Mouse (Mus musculus): Measurements from ENCODE around the gene Hao2.

Hao2 gene

DNA sequence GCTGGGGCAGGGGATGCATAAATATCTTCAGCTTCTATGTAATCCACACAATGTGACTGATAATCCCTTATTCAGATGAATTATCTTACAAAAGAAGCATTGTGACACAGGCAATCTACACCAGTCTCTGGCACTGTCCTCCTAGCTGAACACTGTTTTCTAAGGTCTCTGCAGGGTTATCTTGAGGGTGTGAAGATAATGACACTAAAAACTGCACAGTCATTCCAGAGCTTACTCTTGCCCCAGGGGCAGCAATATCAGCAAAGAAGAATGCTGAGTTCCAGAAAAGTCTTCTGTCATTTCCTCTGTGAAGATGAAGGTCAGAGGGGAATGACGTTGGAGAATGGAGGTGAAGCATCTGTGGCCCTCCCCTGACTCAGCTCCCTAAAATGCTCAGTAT is 36.1 kb downstream of the Hao2 start:
- no peak for DNase-seq (ENCODE audit: low spot score)

DNA sequence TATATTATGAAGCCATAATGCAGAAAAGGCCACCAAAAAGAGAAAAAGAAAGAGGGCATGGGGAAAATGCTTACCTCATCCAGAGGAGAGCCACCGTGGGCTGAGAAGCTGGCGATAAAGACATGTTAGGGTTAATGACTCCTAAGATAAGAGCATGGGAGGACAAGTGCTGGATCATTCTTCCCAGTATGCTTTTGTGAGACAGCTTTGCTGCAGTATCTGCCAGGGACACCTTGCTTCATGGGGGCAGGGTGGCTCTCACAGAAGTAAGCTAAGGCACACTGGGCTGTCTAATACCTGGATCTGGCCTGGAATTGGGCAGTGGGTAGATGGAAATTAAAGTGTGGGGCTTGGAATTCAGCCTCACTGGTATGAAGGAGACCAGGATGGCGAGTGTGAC is 37.9 kb downstream of the Hao2 start:
- peak; percentile 9 for DNase-seq (ENCODE audit: low spot score)

DNA sequence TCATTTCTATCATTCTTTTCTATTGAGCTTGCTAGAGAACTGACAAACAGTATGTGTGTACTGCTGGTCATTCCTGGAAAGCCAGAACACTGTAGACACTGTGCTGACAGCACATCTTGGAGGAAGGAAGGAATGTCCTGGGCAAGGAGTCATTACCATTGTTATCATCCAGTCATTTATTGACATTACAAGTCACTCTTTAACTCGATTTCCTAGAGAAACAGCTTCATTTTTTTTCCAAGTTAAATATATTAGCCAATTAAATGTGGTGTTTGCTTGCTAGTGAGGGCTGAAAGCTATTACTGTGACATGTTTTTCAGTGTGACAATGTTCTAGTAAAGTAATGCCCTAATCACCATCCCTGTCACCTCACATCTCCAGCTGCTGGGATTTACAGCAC is 39.4 kb downstream of the Hao2 start:
- DNase-seq (ENCODE audit: low spot score), result no peak

DNA sequence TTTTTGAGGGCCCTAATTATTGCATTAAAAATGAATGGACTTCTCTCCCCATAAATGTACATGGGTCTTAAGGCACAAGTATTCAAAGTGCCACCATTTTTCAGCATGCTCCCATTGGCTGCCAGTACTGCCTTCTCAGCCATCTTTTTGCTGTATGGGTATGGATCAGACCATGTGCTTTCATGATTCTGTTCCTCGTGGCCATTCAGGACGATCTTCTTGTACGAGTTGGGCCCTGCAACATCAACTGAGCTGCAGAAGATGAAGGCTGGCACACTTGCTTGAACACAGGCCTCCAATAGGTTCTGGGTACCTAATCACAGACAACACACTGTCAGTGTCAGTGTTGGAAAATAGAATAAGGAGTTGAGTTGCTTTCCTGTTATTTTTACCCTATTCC is 40.0 kb downstream of the Hao2 start:
- no peak for DNase-seq (ENCODE audit: low spot score)

DNA sequence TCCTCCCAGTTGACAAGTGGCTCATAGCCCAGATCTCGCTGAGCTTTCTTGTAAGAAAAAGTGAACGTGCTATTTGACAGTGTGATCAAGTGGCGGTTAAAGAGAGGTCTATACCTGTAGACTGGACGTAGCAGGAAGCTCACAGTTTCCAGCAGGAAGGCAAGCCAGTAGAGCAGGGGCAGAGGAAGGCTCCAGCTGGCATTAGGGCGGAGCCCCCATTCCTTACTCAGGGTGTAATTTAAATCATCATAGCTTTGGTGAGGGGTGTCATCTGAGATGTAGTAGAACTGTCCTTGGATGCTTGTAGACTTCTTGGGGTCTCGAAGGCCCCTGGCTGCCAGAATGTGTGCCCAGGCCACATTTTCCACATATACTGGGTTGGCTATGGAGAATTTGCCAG is 40.4 kb downstream of the Hao2 start:
- DNase-seq (ENCODE audit: low spot score), result no peak

DNA sequence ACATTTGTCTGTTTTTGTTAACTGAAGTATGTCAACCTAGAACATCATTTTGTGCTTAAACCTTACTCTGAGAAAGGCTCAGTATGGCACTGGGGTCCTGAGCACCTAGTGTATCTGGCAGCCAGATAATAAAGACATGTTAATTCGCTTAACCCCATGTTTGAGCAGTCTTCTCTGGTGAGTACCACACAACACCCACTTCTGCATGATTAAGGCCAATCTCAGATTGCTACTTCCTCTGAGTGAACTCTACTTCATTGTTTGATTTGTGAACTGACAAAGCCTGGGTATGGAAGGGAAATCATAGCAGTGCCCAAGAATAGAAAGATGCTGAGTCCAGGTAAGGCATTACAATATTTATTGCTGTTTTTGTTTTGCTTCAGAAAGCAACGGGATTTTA is 41.2 kb downstream of the Hao2 start:
- DNase-seq (ENCODE audit: low spot score), result no peak

DNA sequence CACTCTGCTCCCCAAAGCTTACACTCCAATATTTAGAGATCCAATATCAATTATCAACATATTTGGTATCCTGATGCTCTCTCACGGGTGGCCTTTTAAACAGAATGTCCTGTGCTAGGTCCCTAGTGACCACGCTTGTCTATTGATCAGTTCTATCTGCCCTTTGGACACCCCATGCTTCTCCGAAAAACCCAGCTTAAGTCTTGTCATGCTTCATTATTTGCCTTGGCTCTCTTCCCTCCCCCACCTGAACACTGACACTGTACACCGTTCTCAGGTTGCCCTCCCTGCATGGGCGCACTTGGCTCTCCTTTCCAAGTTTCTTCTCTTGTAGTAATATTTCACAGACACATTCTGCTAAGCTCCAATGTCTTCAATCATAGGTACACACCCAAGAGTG is 42.8 kb downstream of the Hao2 start:
- no peak for DNase-seq (ENCODE audit: low spot score)

DNA sequence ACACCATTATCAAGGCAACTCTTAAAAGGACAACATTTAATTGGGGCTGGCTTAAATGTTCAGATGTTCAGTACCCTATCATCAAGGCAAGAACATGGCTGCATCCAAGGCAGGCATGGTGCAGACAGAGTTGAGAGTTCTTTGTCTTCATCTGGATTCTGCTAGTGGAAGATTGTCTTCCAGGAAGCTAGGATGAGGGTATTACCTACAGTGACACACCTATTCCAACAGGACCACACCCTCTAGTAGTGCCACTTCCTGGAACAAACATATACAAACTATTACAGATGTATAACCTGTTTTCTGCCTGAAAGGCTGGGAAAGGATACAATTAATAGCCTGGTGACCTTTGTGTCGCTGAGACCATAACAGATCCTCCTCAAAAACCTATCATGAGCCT is 44.1 kb downstream of the Hao2 start:
- no peak for DNase-seq (ENCODE audit: low spot score)
